Mouse (Mus musculus): ENCODE results near the gene Itfg1.

Gene Itfg1

GRCm38 (mm10) chr8:85745053-85745452 lies 95.7 kb downstream of the Itfg1 start:
- no peak for DNase-seq (ENCODE audit: low read depth, low spot score)

DNA sequence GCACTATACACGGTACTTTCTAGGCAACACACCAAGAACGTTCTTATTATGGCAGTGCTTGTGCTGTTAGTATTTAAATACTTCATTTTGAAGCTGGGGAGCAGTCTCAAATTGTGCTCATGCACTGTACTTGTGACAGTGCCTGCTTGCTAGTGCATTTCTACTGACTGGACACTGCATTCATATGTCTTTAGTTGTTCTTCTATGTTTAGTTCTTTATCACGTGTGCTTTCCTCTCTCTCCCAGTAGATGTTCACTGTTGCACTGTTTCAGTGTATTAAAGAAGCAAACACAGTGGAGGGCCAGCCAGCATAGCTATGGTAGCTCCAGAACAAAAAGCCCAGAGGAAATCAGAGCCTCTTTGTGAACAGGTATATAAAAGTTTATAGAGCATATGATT lies 110.2 kb downstream of the Itfg1 start:
- no peak for DNase-seq (ENCODE audit: low read depth, low spot score)

DNA sequence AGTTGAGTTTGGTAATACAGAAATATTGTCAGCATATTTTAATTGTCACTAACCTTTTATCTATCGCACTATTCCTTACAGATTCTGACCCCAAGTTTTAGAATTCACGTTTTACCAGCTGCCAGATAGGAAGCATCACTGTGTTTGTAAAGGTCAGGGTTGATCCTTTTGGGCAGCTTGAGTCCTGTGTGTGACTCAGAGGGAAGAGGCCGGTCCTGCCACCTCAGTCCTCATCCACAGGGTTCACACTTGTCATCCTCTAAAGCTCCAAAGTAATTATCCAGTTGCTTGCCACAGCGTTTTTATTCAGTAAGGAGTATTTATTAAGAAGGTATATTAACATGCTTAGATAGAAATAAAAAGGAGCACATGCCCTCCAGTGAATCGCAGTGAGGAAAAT lies 123.5 kb downstream of the Itfg1 start:
- DNase-seq (ENCODE audit: low read depth, low spot score) = no peak

- no peak for DNase-seq (ENCODE audit: low read depth, low spot score)
These were observed 124.0 kb downstream of the Itfg1 start for GRCm38 (mm10) chr8:85716696-85717095.

GRCm38 (mm10) chr8:85706988-85707387 lies 133.7 kb downstream of the Itfg1 start:
- DNase-seq (ENCODE audit: low read depth, low spot score) = no peak

DNA sequence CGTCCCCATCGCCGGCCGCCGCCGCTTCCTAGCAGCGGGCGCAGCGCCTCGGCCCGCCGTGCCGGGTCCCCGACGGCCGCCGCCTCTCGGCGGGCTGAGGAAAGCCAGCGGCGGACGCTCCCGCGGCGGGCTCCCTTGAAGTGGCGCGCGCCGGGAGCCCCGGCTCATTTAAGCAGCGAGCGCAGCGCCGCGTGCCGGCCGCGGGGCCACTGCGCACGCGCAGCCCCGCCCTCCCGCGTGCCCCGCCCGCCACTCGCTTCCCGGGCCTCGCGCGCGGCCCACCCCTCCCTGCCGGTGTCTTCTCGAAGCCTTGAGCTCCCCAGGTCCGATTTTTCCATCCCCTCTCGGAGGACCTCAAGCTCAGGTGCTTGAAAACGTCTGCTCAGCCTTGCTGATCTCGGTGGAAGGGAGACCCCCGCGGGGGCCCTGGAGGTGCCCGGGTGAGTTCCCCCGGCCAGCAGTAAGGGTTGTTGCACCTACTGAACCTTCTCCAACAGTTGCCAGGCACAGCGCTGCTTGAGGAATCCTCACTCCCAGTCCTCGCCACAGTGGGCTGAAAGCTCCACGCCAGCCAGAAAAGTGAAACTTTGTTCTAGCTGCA lies 139.9 kb downstream of the Itfg1 start, which contains the start of gene Neto2:
Gene Neto2, minus strand, starts transcription at position 174 of the 601 bp plus-strand sequence.
- DNase-seq (ENCODE audit: low read depth, low spot score) = peak; percentile 58

- peak; percentile 71 for DNase-seq (ENCODE audit: low read depth, low spot score)
These were observed 140.5 kb downstream of the Itfg1 start for GRCm38 (mm10) chr8:85700101-85700750.

GRCm38 (mm10) chr8:85699051-85699450 lies 141.7 kb downstream of the Itfg1 start:
- peak; percentile 85 for DNase-seq (ENCODE audit: low read depth, low spot score)

All from R1 (cell line).